ENCODE assay signal across 17 mouse cellular contexts in the genomic region with DNA sequence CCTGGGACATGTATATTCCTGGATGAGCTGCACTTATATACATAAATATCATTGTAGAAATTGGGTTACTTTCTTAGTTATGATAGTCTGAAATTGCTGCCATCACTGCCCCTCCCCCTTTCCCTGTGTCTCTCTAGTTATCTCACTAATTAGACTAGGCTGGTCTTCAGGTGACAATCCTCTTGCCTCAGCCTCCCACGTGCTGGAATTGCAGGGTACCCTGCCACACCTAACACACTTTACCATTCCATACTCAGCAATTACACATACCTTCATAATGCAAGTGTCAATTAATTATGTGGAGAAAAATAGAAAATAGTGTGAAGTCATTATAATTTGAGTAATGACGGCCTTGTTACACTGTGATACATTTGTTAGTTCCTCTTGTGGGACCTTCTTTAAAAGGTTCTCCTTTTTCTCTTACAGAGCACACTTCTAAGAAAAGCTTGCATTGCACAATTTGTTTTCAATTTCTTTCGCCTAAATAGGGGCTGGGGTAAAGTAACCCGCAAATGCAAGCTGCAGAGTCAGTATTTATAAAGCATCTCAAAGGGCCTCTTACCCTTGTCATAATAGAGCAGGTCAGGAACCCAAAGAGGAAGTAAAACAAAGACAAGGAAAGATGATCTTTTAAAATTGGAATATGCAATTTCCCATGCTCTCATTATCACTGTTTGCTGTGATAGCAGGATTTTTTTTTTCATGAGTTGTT. TPM values are rescaled to one million over a fixed set of nuclear protein-coding genes. Genes with fewer than 3 reads are reported as not detected.
DNase-seq lines count a peak whose midpoint lies in the region; ATAC-seq and TF ChIP-seq lines count a peak whose summit lies in the region.
"Had no signal": no experiment of that assay in that cellular context is flagged by ENCODE, and none has a peak within 500 bp of the region (broad histone marks: within the 10 kb centered on the region; RNA-seq: fewer than 3 reads in every experiment).

No protein-coding gene starts in this region.

- H3K9me3 ChIP-seq in embryonic facial prominence, embryonic 13.5 days: no peaks in the 10 kb centered on the region
- H3K9me3 ChIP-seq in embryonic facial prominence, embryonic 10.5 days: no peaks in the 10 kb centered on the region
- no peaks in the 10 kb centered on the region for H3K9me3 ChIP-seq in lung, postnatal 0 days (ENCODE audit: low read length)
- H3K9me3 ChIP-seq in embryonic facial prominence, embryonic 14.5 days (ENCODE audit: control insufficient read depth, low read length): no peaks in the 10 kb centered on the region
- no peaks in the 10 kb centered on the region for H3K9me3 ChIP-seq in midbrain, embryonic 13.5 days
- H3K9me3 ChIP-seq: embryonic facial prominence, embryonic 15.5 days; liver, embryonic 13.5 days; midbrain, embryonic 15.5 days; neural tube, embryonic 15.5 days had no signal

- TF ChIP-seq CTCF in lung, postnatal 0 days (IDR thresholded peaks at IDR 0.05): no peak

- H3K4me3 ChIP-seq in embryonic facial prominence, embryonic 13.5 days: no peak overlapping the region
- no peak overlapping the region for H3K4me3 ChIP-seq in embryonic facial prominence, embryonic 10.5 days
- H3K4me3 ChIP-seq in lung, postnatal 0 days (ENCODE audit: low read depth, low read length): no peak overlapping the region
- no peak overlapping the region for H3K4me3 ChIP-seq in embryonic facial prominence, embryonic 14.5 days (ENCODE audit: low read depth, low read length)
- no peak overlapping the region for H3K4me3 ChIP-seq in midbrain, embryonic 13.5 days (replicated peaks)
- H3K4me3 ChIP-seq: embryonic facial prominence, embryonic 15.5 days; liver, embryonic 13.5 days; midbrain, embryonic 15.5 days; neural tube, embryonic 15.5 days had no signal

- ATAC-seq in embryonic facial prominence, embryonic 13.5 days (ENCODE audit: insufficient number of reproducible peaks, insufficient read depth, low FRiP score, low TSS enrichment, low read depth): no peak
- peak; percentile 35; the same call in 1 of the 2 replicates for ATAC-seq in lung, postnatal 0 days
- ATAC-seq in embryonic facial prominence, embryonic 14.5 days (ENCODE audit: low read depth): no peak
- ATAC-seq in neutrophil, adult 5-6 weeks (ENCODE audit: extremely low read depth, insufficient number of reproducible peaks, low FRiP score, poor library complexity, severe bottlenecking): peak; percentile 78
- no peak for ATAC-seq in midbrain, embryonic 13.5 days
- ATAC-seq: activated CD4-positive, CD25-positive, alpha-beta regulatory T cell, adult 4 months; forebrain, postnatal 0 days; intestine, embryonic 16.5 days; midbrain, embryonic 15.5 days had no signal

- TF ChIP-seq EP300 in lung, postnatal 0 days (IDR thresholded peaks at IDR 0.05): no peak

- no peaks in the 10 kb centered on the region for H3K27me3 ChIP-seq in embryonic facial prominence, embryonic 13.5 days
- no peaks in the 10 kb centered on the region for H3K27me3 ChIP-seq in embryonic facial prominence, embryonic 10.5 days (replicated peaks; ENCODE audit: low read depth, poor library complexity, severe bottlenecking)
- H3K27me3 ChIP-seq in lung, postnatal 0 days (replicated peaks; ENCODE audit: insufficient read depth, low read length): no peaks in the 10 kb centered on the region
- H3K27me3 ChIP-seq in embryonic facial prominence, embryonic 14.5 days (replicated peaks; ENCODE audit: control insufficient read depth, insufficient read depth, low read length): no peaks in the 10 kb centered on the region
- H3K27me3 ChIP-seq in midbrain, embryonic 13.5 days: no peaks in the 10 kb centered on the region
- H3K27me3 ChIP-seq: embryonic facial prominence, embryonic 15.5 days; liver, embryonic 13.5 days; midbrain, embryonic 15.5 days; neural tube, embryonic 15.5 days had no signal

- H3K9ac ChIP-seq in embryonic facial prominence, embryonic 13.5 days: no peak overlapping the region
- H3K9ac ChIP-seq in lung, postnatal 0 days (replicated peaks; ENCODE audit: low read depth): no peak overlapping the region
- no peak overlapping the region for H3K9ac ChIP-seq in embryonic facial prominence, embryonic 14.5 days (ENCODE audit: low read depth, low read length)
- H3K9ac ChIP-seq in midbrain, embryonic 13.5 days (replicated peaks): no peak overlapping the region
- H3K9ac ChIP-seq: embryonic facial prominence, embryonic 15.5 days; forebrain, postnatal 0 days; liver, embryonic 13.5 days; midbrain, embryonic 15.5 days; neural tube, embryonic 15.5 days had no signal

- peaks cover 26% of the 10 kb centered on the region for H3K4me1 ChIP-seq in embryonic facial prominence, embryonic 13.5 days
- H3K4me1 ChIP-seq in embryonic facial prominence, embryonic 10.5 days: peaks cover 28% of the 10 kb centered on the region
- no peaks in the 10 kb centered on the region for H3K4me1 ChIP-seq in lung, postnatal 0 days (ENCODE audit: insufficient read depth, low read depth, low read length)
- peaks cover 6% of the 10 kb centered on the region; the same call in 1 of the 2 replicates for H3K4me1 ChIP-seq in embryonic facial prominence, embryonic 14.5 days (ENCODE audit: control insufficient read depth, insufficient read depth, low read length)
- peaks cover 9% of the 10 kb centered on the region for H3K4me1 ChIP-seq in midbrain, embryonic 13.5 days (replicated peaks)
- H3K4me1 ChIP-seq: midbrain, embryonic 15.5 days; neural tube, embryonic 15.5 days had no signal

- 0 out of 2 replicates have a peak overlapping the region, but pooled peaks have one; percentile 34 for H3K27ac ChIP-seq in embryonic facial prominence, embryonic 13.5 days
- H3K27ac ChIP-seq in embryonic facial prominence, embryonic 10.5 days (replicated peaks): no peak overlapping the region
- 0 out of 2 replicates have a peak overlapping the region, but pooled peaks have one; percentile 35 for H3K27ac ChIP-seq in lung, postnatal 0 days (ENCODE audit: low read length)
- 0 out of 2 replicates have a peak overlapping the region, but pooled peaks have one; percentile 15 for H3K27ac ChIP-seq in embryonic facial prominence, embryonic 14.5 days (replicated peaks; ENCODE audit: low read depth, low read length)
- no peak overlapping the region for H3K27ac ChIP-seq in midbrain, embryonic 13.5 days
- H3K27ac ChIP-seq: embryonic facial prominence, embryonic 15.5 days; liver, embryonic 13.5 days; midbrain, embryonic 15.5 days; neural tube, embryonic 15.5 days had no signal

- no peak for DNase-seq in embryonic facial prominence, embryonic 10.5 days (ENCODE audit: low spot score)
- DNase-seq in lung, postnatal 0 days (ENCODE audit: low spot score): peak; percentile 60
- no peak for DNase-seq in lung, postnatal 14 days
- DNase-seq in embryonic facial prominence, embryonic 14.5 days (ENCODE audit: low spot score): no peak
- no peak for DNase-seq in testis, postnatal 10 days (ENCODE audit: low spot score)
- DNase-seq: cerebellum, adult 9-11 months; forebrain, postnatal 0 days; heart, postnatal 10 days; liver, embryonic 13.5 days had no signal

- H3K4me2 ChIP-seq in embryonic facial prominence, embryonic 13.5 days: no peak overlapping the region
- H3K4me2 ChIP-seq in lung, postnatal 0 days (replicated peaks; ENCODE audit: low read depth, low read length): no peak overlapping the region
- no peak overlapping the region for H3K4me2 ChIP-seq in embryonic facial prominence, embryonic 14.5 days (ENCODE audit: low read depth, low read length)
- H3K4me2 ChIP-seq in midbrain, embryonic 13.5 days (replicated peaks): no peak overlapping the region
- H3K4me2 ChIP-seq: embryonic facial prominence, embryonic 15.5 days; liver, embryonic 13.5 days; midbrain, embryonic 15.5 days; neural tube, embryonic 15.5 days had no signal

- 42% methylated on average over 4 of the region's 4 CpGs for WGBS in embryonic facial prominence, embryonic 13.5 days
- WGBS in embryonic facial prominence, embryonic 10.5 days: 60% methylated on average over 4 of the region's 4 CpGs
- 39% methylated on average over 4 of the region's 4 CpGs for WGBS in lung, postnatal 0 days
- 44% methylated on average over 4 of the region's 4 CpGs for WGBS in embryonic facial prominence, embryonic 14.5 days
- 72% methylated on average over 4 of the region's 4 CpGs for WGBS in midbrain, embryonic 13.5 days

- H3K36me3 ChIP-seq in embryonic facial prominence, embryonic 13.5 days: no peaks in the 10 kb centered on the region
- H3K36me3 ChIP-seq in embryonic facial prominence, embryonic 10.5 days (replicated peaks): no peaks in the 10 kb centered on the region
- H3K36me3 ChIP-seq in lung, postnatal 0 days (ENCODE audit: insufficient read depth, low read length): no peaks in the 10 kb centered on the region
- no peaks in the 10 kb centered on the region for H3K36me3 ChIP-seq in embryonic facial prominence, embryonic 14.5 days (ENCODE audit: control insufficient read depth, insufficient read depth, low read length)
- no peaks in the 10 kb centered on the region for H3K36me3 ChIP-seq in midbrain, embryonic 13.5 days
- H3K36me3 ChIP-seq: embryonic facial prominence, embryonic 15.5 days; liver, embryonic 13.5 days; midbrain, embryonic 15.5 days; neural tube, embryonic 15.5 days had no signal

RNA-seq across cellular contexts. Expression of gene Rcbtb2, which starts 0.5 kb away (rescaled TPM):
- polyA plus RNA-seq in embryonic facial prominence, embryonic 13.5 days (2015; fragmentation: Nextera tagmentation; extraction: Ambion mirVana): 122 and 131 TPM in 2 replicates
- 171 and 180 TPM in 2 replicates for polyA plus RNA-seq in embryonic facial prominence, embryonic 10.5 days (2016; fragmentation: Nextera tagmentation; extraction: Ambion mirVana)
- polyA plus RNA-seq in lung, postnatal 0 days (2015; fragmentation: Nextera tagmentation; extraction: Ambion mirVana): 45.6 and 49.7 TPM in 2 replicates
- 86.4 and 95.1 TPM in 2 replicates for polyA plus RNA-seq in embryonic facial prominence, embryonic 14.5 days (2014; fragmentation: Nextera tagmentation; extraction: Ambion mirVana)
- 18.3 and 20.0 TPM in 2 replicates for total RNA-seq in neutrophil, adult 5-6 weeks (2017)
- polyA plus RNA-seq in midbrain, embryonic 13.5 days (2015; fragmentation: Nextera tagmentation; extraction: Ambion mirVana): 103 and 104 TPM in 2 replicates

Comparison
In these comparisons a context has a peak if more than half of its experiments do, and no peak if none do; other contexts are left out.
1. H3K27ac ChIP-seq: peak in embryonic facial prominence, embryonic 13.5 days (single experiment), lung, postnatal 0 days (single experiment) and embryonic facial prominence, embryonic 14.5 days (single experiment); none in embryonic facial prominence, embryonic 10.5 days (single experiment) and midbrain, embryonic 13.5 days (single experiment).
2. ATAC-seq: peak in lung, postnatal 0 days (single experiment) and neutrophil, adult 5-6 weeks (single experiment); none in embryonic facial prominence, embryonic 13.5 days (single experiment), embryonic facial prominence, embryonic 14.5 days (single experiment) and midbrain, embryonic 13.5 days (single experiment).